Mouse (Mus musculus): ENCODE results near the gene Rapgef6.

DNA sequence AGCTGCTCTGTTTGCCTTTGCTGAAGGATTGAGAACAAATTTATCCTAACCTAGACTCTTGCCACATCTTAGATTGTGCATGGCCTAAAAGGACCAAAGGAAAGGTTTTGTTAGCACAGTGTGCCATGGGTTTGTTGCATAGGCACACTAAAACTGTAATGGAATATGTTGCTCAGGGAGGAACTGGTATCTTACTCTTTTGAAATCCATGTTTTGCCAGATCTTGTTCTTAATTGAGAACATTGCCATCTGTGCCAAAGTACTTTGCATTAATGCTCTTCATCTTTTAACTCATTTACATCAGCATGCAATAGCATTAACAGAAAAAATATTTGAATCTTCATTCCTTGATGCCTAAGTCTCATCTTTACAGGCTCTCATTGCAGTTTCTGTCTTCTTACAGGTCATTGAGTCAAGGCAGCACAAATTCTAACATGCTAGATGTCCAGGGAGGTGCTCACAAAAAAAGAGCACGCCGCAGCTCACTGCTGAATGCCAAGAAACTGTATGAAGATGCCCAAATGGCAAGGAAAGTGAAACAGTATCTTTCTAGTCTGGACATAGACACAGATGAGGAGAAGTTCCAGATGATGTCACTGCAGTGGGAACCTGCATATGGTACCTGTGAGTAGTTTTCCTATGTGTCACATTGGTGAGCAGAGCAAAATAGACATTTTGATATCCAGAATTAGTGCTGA lies 153.3 kb downstream of the Rapgef6 start:
- TF ChIP-seq CTCF (IDR thresholded peaks at IDR 0.05; ENCODE audit: control insufficient read depth, insufficient read depth, insufficient read length): no peak
- no peak for TF ChIP-seq MYOD1 (IDR thresholded peaks at IDR 0.05; ENCODE audit: control insufficient read depth, insufficient read length, low read depth)
- TF ChIP-seq MAX (IDR thresholded peaks at IDR 0.05): no peak
- no peak for TF ChIP-seq MYOG (IDR thresholded peaks at IDR 0.05; ENCODE audit: control insufficient read depth, extremely low read depth, insufficient read length)
- no peak for TF ChIP-seq USF1 (IDR thresholded peaks at IDR 0.05; ENCODE audit: low read depth)
- no peak for TF ChIP-seq CEBPB (IDR thresholded peaks at IDR 0.05; ENCODE audit: low read depth)
- no peak for TF ChIP-seq FOSL1 (IDR thresholded peaks at IDR 0.05; ENCODE audit: insufficient read depth, low read length, poor library complexity, severe bottlenecking)

Data from C2C12 (cell line).